Mouse (Mus musculus) forebrain, embryonic 11.5 days (tissue): ENCODE data around the gene Tbl2. TPM values are rescaled to one million over a fixed set of nuclear protein-coding genes. Genes with fewer than 3 reads are reported as not detected.

Experiments used
- ATAC-seq: fragments of 200-750 bp; cut with Nextera tagmentation; replicated peaks from 2 replicates; pipeline ENCODE4 v1.8.0; 2017; ENCODE audit warnings: moderate TSS enrichment; ENCODE audit not compliant: low FRiP score
- DNase-seq: peaks from one replicate; pipeline ENCODE4 v3.0.0-alpha.2; 2017; ENCODE audit warnings: low spot score
- H3K27ac ChIP-seq: fragments of 300-500 bp; sonication (generic); 2 replicates; pipeline ENCODE4 v1.5.1; 2014; ENCODE audit warnings: low read depth, low read length
- H3K27me3 ChIP-seq: fragments of 300-500 bp; sonication (generic); 2 replicates; pipeline ENCODE4 v1.6.1; 2014; ENCODE audit warnings: mild to moderate bottlenecking, low read length, mixed read lengths; ENCODE audit not compliant: control insufficient read depth, insufficient read depth
- H3K36me3 ChIP-seq: fragments of 300-500 bp; sonication (generic); 2 replicates; pipeline ENCODE4 v1.6.1; 2014; ENCODE audit warnings: mild to moderate bottlenecking, low read length, moderate library complexity, mixed read lengths; ENCODE audit not compliant: control insufficient read depth, insufficient read depth
- H3K4me1 ChIP-seq: fragments of 300-500 bp; sonication (generic); replicated peaks from 2 replicates; pipeline ENCODE4 v1.6.1; 2014; ENCODE audit warnings: low read length, mixed read lengths; ENCODE audit not compliant: control insufficient read depth, insufficient read depth
- H3K4me2 ChIP-seq: fragments of 300-500 bp; sonication (generic); 2 replicates; pipeline ENCODE4 v1.6.1; 2014; ENCODE audit warnings: low read depth, mild to moderate bottlenecking, low read length, moderate library complexity, mixed read lengths; ENCODE audit not compliant: severe bottlenecking
- H3K4me3 ChIP-seq: fragments of 300-500 bp; sonication (generic); 2 replicates; pipeline ENCODE4 v1.5.1; 2014; ENCODE audit warnings: low read depth, low read length
- H3K9ac ChIP-seq: fragments of 300-500 bp; sonication (generic); 2 replicates; pipeline ENCODE4 v1.6.1; 2014; ENCODE audit warnings: low read length
- H3K9me3 ChIP-seq: fragments of 300-500 bp; sonication (generic); 2 replicates; pipeline ENCODE4 v1.6.1; 2016; ENCODE audit warnings: low read length, mixed read lengths; ENCODE audit not compliant: control insufficient read depth
- WGBS: fragments of 180-500 bp; shearing (Covaris S2); extraction: QIAGEN DNeasy Blood & Tissue Kit; methylation state at CpG from one replicate; pipeline ENCODE4 v1.1.7; 2014; 5-methylcytosine and 5-hydroxymethylcytosine counted together
- polyA plus RNA-seq: library from polyadenylated mRNA; unstranded; fragments of >200 nt; fragmentation: Nextera tagmentation; extraction: Ambion mirVana; gene quantifications from 2 replicates; pipeline ENCODE4 v1.2.1, GENCODE M21; 2014

Tbl2 gene
- polyA plus RNA-seq, 1 experiment from 2014 or later, result 25.8 TPM

GRCm38 (mm10) chr5:135139881-135140280, 9.6 kb upstream of the Tbl2 start:
- 78% methylated on average over 2 of the region's 2 CpGs for WGBS
- DNase-seq (no peak), ATAC-seq (no peak)
- Histone ChIP-seq H3K9ac (no peak overlapping the region), H3K4me3 (no peak overlapping the region), H3K27me3 (peaks cover under 1% of the 10 kb centered on the region; the same call in 1 of the 2 replicates), H3K9me3 (no peaks in the 10 kb centered on the region), H3K36me3 (no peaks in the 10 kb centered on the region), H3K27ac (no peak overlapping the region), H3K4me2 (no peak overlapping the region), H3K4me1 (no peaks in the 10 kb centered on the region)

GRCm38 (mm10) chr5:135144469-135144868, 5.0 kb upstream of the Tbl2 start:
- WGBS, result 66% methylated on average over 4 of the region's 4 CpGs
- H3K9ac ChIP-seq, result no peak overlapping the region
- ATAC-seq, result no peak
- no peak overlapping the region for H3K27ac ChIP-seq
- no peaks in the 10 kb centered on the region for H3K27me3 ChIP-seq
- no peak for DNase-seq
- no peaks in the 10 kb centered on the region for H3K36me3 ChIP-seq
- no peaks in the 10 kb centered on the region for H3K9me3 ChIP-seq
- H3K4me3 ChIP-seq, result no peak overlapping the region
- H3K4me2 ChIP-seq, result no peak overlapping the region
- peaks cover 7% of the 10 kb centered on the region; the same call in 1 of the 2 replicates for H3K4me1 ChIP-seq

- Histone ChIP-seq H3K27me3 (no peaks in the 10 kb centered on the region), H3K9me3 (no peaks in the 10 kb centered on the region), H3K36me3 (no peaks in the 10 kb centered on the region), H3K4me2 (no peak overlapping the region), H3K4me1 (peaks cover 7% of the 10 kb centered on the region; the same call in 1 of the 2 replicates), H3K4me3 (no peak overlapping the region), H3K27ac (no peak overlapping the region), H3K9ac (no peak overlapping the region)
- DNase-seq (no peak), ATAC-seq (no peak)
- 80% methylated on average over 3 of the region's 3 CpGs for WGBS
These were observed 3.9 kb upstream of the Tbl2 start for GRCm38 (mm10) chr5:135145532-135145931.

- H3K4me1 ChIP-seq, result peaks cover 7% of the 10 kb centered on the region; the same call in 1 of the 2 replicates
- ATAC-seq (no peak), DNase-seq (no peak)
- no peak overlapping the region for H3K9ac ChIP-seq
- H3K4me2 ChIP-seq, result no peak overlapping the region
- no peak overlapping the region for H3K27ac ChIP-seq
- H3K4me3 ChIP-seq, result no peak overlapping the region
- H3K9me3 ChIP-seq, result no peaks in the 10 kb centered on the region
- no peaks in the 10 kb centered on the region for H3K36me3 ChIP-seq
- no peaks in the 10 kb centered on the region for H3K27me3 ChIP-seq
These were observed 3.5 kb upstream of the Tbl2 start for GRCm38 (mm10) chr5:135145955-135146354.

GRCm38 (mm10) chr5:135148715-135149052, 773 bp upstream of the Tbl2 start:
- no peak for DNase-seq
- Histone ChIP-seq H3K27ac (peak overlapping the region; percentile 80), H3K4me1 (peaks cover 7% of the 10 kb centered on the region; the same call in 1 of the 2 replicates), H3K4me3 (peak overlapping the region; percentile 72), H3K9me3 (no peaks in the 10 kb centered on the region), H3K36me3 (no peaks in the 10 kb centered on the region), H3K4me2 (peak overlapping the region; percentile 64), H3K27me3 (no peaks in the 10 kb centered on the region), H3K9ac (peak overlapping the region; percentile 63)
- WGBS, result under 1% methylated on average over 13 of the region's 13 CpGs
- ATAC-seq, result no peak

- Histone ChIP-seq H3K9me3 (no peaks in the 10 kb centered on the region), H3K9ac (peak overlapping the region; percentile 76), H3K36me3 (no peaks in the 10 kb centered on the region; the same call in 1 of the 2 replicates), H3K27ac (peak overlapping the region; percentile 14; the same call in 1 of the 2 replicates), H3K4me2 (peak overlapping the region; percentile 64), H3K4me1 (peaks cover 7% of the 10 kb centered on the region; the same call in 1 of the 2 replicates), H3K4me3 (peak overlapping the region; percentile 72), H3K27me3 (no peaks in the 10 kb centered on the region)
- DNase-seq, result no peak
- ATAC-seq, result no peak
- WGBS, result under 1% methylated on average over 23 of the region's 23 CpGs
These were observed 342 bp downstream of the Tbl2 start for GRCm38 (mm10) chr5:135149820-135150178.

- H3K4me3 ChIP-seq, result no peak overlapping the region
- H3K27ac ChIP-seq, result no peak overlapping the region
- DNase-seq (no peak), ATAC-seq (no peak)
- H3K36me3 ChIP-seq, result peaks cover 10% of the 10 kb centered on the region
- 92% methylated on average over 4 of the region's 4 CpGs for WGBS
- H3K27me3 ChIP-seq, result no peaks in the 10 kb centered on the region
- H3K9me3 ChIP-seq, result no peaks in the 10 kb centered on the region
- no peak overlapping the region for H3K9ac ChIP-seq
- no peak overlapping the region for H3K4me2 ChIP-seq
- no peaks in the 10 kb centered on the region for H3K4me1 ChIP-seq
These were observed 7.0 kb downstream of the Tbl2 start for GRCm38 (mm10) chr5:135156496-135156895.

- Histone ChIP-seq H3K27ac (no peak overlapping the region), H3K36me3 (peaks cover 8% of the 10 kb centered on the region), H3K4me3 (no peak overlapping the region), H3K27me3 (no peaks in the 10 kb centered on the region), H3K9me3 (no peaks in the 10 kb centered on the region), H3K4me2 (no peak overlapping the region), H3K9ac (no peak overlapping the region), H3K4me1 (no peaks in the 10 kb centered on the region)
- no peak for DNase-seq
- ATAC-seq, result no peak
- WGBS, result 96% methylated on average over 4 of the region's 4 CpGs
These were observed 11.8 kb downstream of the Tbl2 start for GRCm38 (mm10) chr5:135161221-135161620.

GRCm38 (mm10) chr5:135161650-135162049, 12.2 kb downstream of the Tbl2 start:
- no peaks in the 10 kb centered on the region for H3K4me1 ChIP-seq
- H3K27me3 ChIP-seq, result no peaks in the 10 kb centered on the region
- no peak overlapping the region for H3K4me2 ChIP-seq
- no peak for DNase-seq
- no peak overlapping the region for H3K4me3 ChIP-seq
- no peak overlapping the region for H3K9ac ChIP-seq
- H3K9me3 ChIP-seq, result no peaks in the 10 kb centered on the region
- H3K36me3 ChIP-seq, result peaks cover 4% of the 10 kb centered on the region
- H3K27ac ChIP-seq, result no peak overlapping the region
- WGBS, result 91% methylated on average over 7 of the region's 7 CpGs
- no peak for ATAC-seq
